Mouse (Mus musculus): Measurements from ENCODE around the gene Dcaf1. TPM values are rescaled to one million over a fixed set of nuclear protein-coding genes. Genes with fewer than 3 reads are reported as not detected.

Dcaf1 gene
- 25.0 TPM for polyA plus RNA-seq (2015; fragmentation: Illumina TruSeq; extraction: RNeasy Lipid Tissue Mini Kit (QIAGEN cat#74804); ENCODE audit: low read depth, low replicate concordance)

GRCm38 (mm10) chr9:106821618-106822380 lies at the start of gene Dcaf1:
TSS of gene Dcaf1 (plus strand) at chr9:106821874.

DNA sequence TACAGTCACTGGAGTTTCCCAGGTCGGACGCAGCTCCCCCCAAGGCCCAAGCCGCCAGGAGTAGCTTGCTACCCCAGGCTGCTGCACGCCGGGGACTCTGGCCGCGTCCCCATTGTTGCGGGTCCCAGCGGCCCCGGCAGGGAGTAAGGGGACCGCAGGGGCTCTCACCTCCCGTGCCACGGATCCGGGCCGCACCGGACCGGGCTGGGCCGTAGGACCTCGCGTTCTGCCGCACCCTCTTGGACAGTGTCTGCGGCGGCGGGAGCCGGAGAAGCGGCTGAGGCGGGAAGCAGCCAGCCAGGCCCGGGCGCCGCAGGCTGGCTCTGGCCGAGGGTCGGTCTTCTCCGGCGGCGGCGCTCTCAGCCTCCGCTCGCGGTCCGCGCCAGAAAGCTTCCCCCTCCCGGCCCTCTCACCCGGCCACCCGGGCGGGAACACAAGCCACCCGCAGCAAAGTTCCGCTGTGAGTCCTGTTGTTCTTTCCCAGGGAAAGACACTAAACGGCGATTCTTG lies 32.8 kb upstream of the Dcaf1 start, which contains the start of gene Rad54l2:
Gene Rad54l2, minus strand, starts transcription at position 383 of the 510 bp plus-strand sequence.

GRCm38 (mm10) chr9:106886828-106887702 lies 65.4 kb downstream of the Dcaf1 start, which contains the start of gene Rbm15b:
TSS of gene Rbm15b (minus strand) at chr9:106887428.

GRCm38 (mm10) chr9:106891829-106892551 lies 70.3 kb downstream of the Dcaf1 start, which contains the start of gene Manf:
TSS of gene Manf (minus strand) at chr9:106891979.

Other genes starting within 250 kb of the Dcaf1 start
- gene Iqcf6, start 195.3 kb upstream of the Dcaf1 start, polyA plus RNA-seq (2015; fragmentation: Illumina TruSeq; extraction: RNeasy Lipid Tissue Mini Kit (QIAGEN cat#74804); ENCODE audit: low read depth, low replicate concordance): not detected
- gene Grm2, start 165.8 kb upstream of the Dcaf1 start, polyA plus RNA-seq (2015; fragmentation: Illumina TruSeq; extraction: RNeasy Lipid Tissue Mini Kit (QIAGEN cat#74804); ENCODE audit: low read depth, low replicate concordance): 19.8 TPM
- 89.0 TPM for gene Tex264, start 135.9 kb upstream of the Dcaf1 start, polyA plus RNA-seq (2015; fragmentation: Illumina TruSeq; extraction: RNeasy Lipid Tissue Mini Kit (QIAGEN cat#74804); ENCODE audit: low read depth, low replicate concordance)
- gene Rad54l2, start 32.7 kb upstream of the Dcaf1 start, polyA plus RNA-seq (2015; fragmentation: Illumina TruSeq; extraction: RNeasy Lipid Tissue Mini Kit (QIAGEN cat#74804); ENCODE audit: low read depth, low replicate concordance): 7.5 TPM
- 26.4 TPM for gene Rbm15b, start 65.6 kb downstream of the Dcaf1 start, polyA plus RNA-seq (2015; fragmentation: Illumina TruSeq; extraction: RNeasy Lipid Tissue Mini Kit (QIAGEN cat#74804); ENCODE audit: low read depth, low replicate concordance)
- 157 TPM for gene Manf, start 70.1 kb downstream of the Dcaf1 start, polyA plus RNA-seq (2015; fragmentation: Illumina TruSeq; extraction: RNeasy Lipid Tissue Mini Kit (QIAGEN cat#74804); ENCODE audit: low read depth, low replicate concordance)